In the genomic region with DNA sequence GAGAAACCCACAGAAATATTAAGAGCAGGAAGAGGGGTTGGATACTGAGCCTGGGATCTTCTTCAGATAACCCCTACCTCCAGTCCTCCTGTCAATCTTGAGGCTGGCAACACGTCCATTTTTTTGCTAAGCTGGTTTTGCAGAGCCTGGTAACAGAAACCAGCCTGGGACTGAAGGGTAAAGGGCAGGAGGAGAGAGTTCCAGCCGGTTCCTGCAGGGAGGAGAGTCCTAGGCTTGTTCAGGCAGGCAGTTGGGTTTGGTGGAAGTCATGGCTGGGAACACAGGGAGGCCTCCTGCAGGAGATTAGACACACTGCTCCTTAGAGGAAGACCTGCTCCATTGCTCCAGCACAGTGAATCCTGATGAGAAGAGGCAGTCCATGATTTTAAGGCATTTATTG, we compare ENCODE assay signal across 28 mouse cellular contexts. TPM values are rescaled to one million over a fixed set of nuclear protein-coding genes. Genes with fewer than 3 reads are reported as not detected.
"Had no signal": no experiment of that assay in that cellular context is flagged by ENCODE, and none has a peak within 500 bp of the region (broad histone marks: within the 10 kb centered on the region; RNA-seq: fewer than 3 reads in every experiment).

No protein-coding gene starts in this region.

- H3K9ac ChIP-seq: forebrain, postnatal 0 days; heart, embryonic 13.5 days; heart, embryonic 15.5 days; hindbrain, embryonic 12.5 days; hindbrain, embryonic 14.5 days; intestine, embryonic 15.5 days; limb, embryonic 12.5 days had no signal

- H3K27ac ChIP-seq: heart, adult 2 months; heart, embryonic 13.5 days; heart, embryonic 15.5 days; hindbrain, embryonic 10.5 days; hindbrain, embryonic 12.5 days; hindbrain, embryonic 14.5 days; intestine, embryonic 15.5 days; layer of hippocampus, adult 2 months; left cerebral cortex, adult 2 months; limb, embryonic 10.5 days; limb, embryonic 12.5 days had no signal

- H3K4me3 ChIP-seq: heart, adult 2 months; heart, embryonic 13.5 days; heart, embryonic 15.5 days; hindbrain, embryonic 10.5 days; hindbrain, embryonic 12.5 days; intestine, embryonic 15.5 days; layer of hippocampus, adult 2 months; left cerebral cortex, adult 2 months; limb, embryonic 10.5 days; limb, embryonic 12.5 days had no signal

- H3K36me3 ChIP-seq: heart, embryonic 13.5 days; heart, embryonic 15.5 days; hindbrain, embryonic 10.5 days; hindbrain, embryonic 12.5 days; intestine, embryonic 15.5 days; limb, embryonic 10.5 days; limb, embryonic 12.5 days had no signal

- H3K9me3 ChIP-seq: heart, embryonic 13.5 days; heart, embryonic 15.5 days; hindbrain, embryonic 10.5 days; hindbrain, embryonic 12.5 days; intestine, embryonic 15.5 days; limb, embryonic 10.5 days; limb, embryonic 12.5 days had no signal

- H3K4me1 ChIP-seq: heart, embryonic 13.5 days; heart, embryonic 15.5 days; hindbrain, embryonic 12.5 days; intestine, embryonic 15.5 days; limb, embryonic 10.5 days had no signal

- H3K4me2 ChIP-seq: heart, embryonic 11.5 days; heart, embryonic 13.5 days; heart, embryonic 15.5 days; hindbrain, embryonic 12.5 days; hindbrain, embryonic 14.5 days; intestine, embryonic 15.5 days; limb, embryonic 12.5 days had no signal

- ATAC-seq: forebrain, postnatal 0 days; hindbrain, embryonic 16.5 days; inflammation-experienced regulatory T-cells, adult 6 months; intestine, embryonic 15.5 days; intestine, postnatal 0 days had no signal

- H3K27me3 ChIP-seq: heart, embryonic 13.5 days; heart, embryonic 15.5 days; hindbrain, embryonic 12.5 days; intestine, embryonic 15.5 days; limb, embryonic 12.5 days had no signal

- DNase-seq: forebrain, postnatal 0 days; gastrocnemius, postnatal 14 days; gastrocnemius, postnatal 36 days; heart, adult 11 months; heart, adult 2 months; heart, postnatal 14 days; heart, postnatal 4 days; kidney, adult 18-20 months; kidney, adult 8-10 months; kidney, postnatal 25 days; kidney, postnatal 4 days had no signal

RNA-seq across cellular contexts. Expression of gene Icos, which starts 10.2 kb away (rescaled TPM):
- total RNA-seq: gastrocnemius, adult 18-20 months; gastrocnemius, adult 8-10 months; gastrocnemius, postnatal 36 days; layer of hippocampus, adult 2 months; layer of hippocampus, postnatal 25 days had no signal
- polyA plus RNA-seq: limb, embryonic 10.5 days had no signal
